Mouse (Mus musculus) spleen, postnatal 36 days (tissue): Measurements from ENCODE around the gene Nxn.
"Not testable (repeated sequence)": the region's sequence is repeated elsewhere in the genome, so short reads cannot be mapped to it uniquely, and the experiment has no call there.

Source experiments
- DNase-seq, 2 experiments: peaks; one replicate each; pipeline ENCODE4 v3.0.0; 2022; ENCODE audit warnings: low spot score in 2 of 2, mixed read lengths in 1 of 2

Nxn gene

GRCm38 (mm10) chr11:76213841-76214240 is 185.1 kb downstream of the Nxn start:
- no peak for DNase-seq

- DNase-seq: not testable (repeated sequence)
These were observed 187.3 kb downstream of the Nxn start for GRCm38 (mm10) chr11:76211595-76211994.

- DNase-seq: no peak
These were observed 188.5 kb downstream of the Nxn start for GRCm38 (mm10) chr11:76210228-76210985.
